Mouse (Mus musculus): ENCODE measurements at regions not wholly inside any gene's neighbourhood (a gene's known extent, or its start where the extent isn't known, plus 50 kb on each side); places are given as distances from the start of the nearest gene placed in this dataset.

DNA sequence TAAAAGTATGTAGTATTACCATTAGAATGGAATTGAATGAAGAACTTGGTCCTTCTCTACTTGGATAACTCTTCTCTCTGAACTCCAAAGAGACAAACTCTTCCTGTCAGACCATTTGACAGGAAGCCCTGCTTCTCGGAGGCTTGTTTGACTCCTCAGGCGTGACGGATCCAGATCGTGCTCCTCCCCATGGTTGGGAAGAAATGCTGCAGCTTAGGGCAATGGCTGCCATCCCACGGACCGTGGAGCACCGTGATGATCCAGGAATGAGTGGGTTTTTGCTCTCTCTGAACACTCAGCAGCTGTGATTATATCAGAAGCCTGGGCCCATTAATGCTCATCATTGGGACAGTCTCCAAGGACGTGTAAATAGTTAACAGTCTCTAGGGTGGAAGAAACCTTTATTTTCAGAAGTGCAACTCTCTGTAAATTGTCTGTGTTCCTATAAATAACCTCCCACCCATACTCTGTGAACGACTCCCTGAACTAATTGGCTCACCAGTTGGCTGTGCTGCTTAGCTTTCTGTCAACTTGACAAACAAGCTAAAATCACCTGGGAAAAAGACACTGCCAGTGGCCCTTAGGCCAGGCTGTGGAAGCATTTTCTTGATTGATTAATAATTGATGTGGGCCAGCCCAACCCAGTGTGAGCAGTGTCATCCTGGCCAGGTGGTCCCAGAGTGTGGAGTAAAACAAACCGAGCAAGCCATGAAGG is 88.2 kb upstream of the Mylip start:
- Histone ChIP-seq H3K4me2 (replicated peaks; ENCODE audit: low read depth, low read length) (no peak overlapping the region), H3K27ac (ENCODE audit: low read length) (no peak overlapping the region), H3K4me3 (ENCODE audit: low read depth, low read length) (no peak overlapping the region), H3K27me3 (ENCODE audit: control insufficient read depth, insufficient read depth, low read length) (no peaks in the 10 kb centered on the region), H3K9me3 (ENCODE audit: control insufficient read depth, low read depth, low read length) (no peaks in the 10 kb centered on the region), H3K9ac (replicated peaks; ENCODE audit: low read depth, low read length) (no peak overlapping the region), H3K36me3 (ENCODE audit: control insufficient read depth, insufficient read depth, low read length) (no peaks in the 10 kb centered on the region), H3K4me1 (ENCODE audit: control insufficient read depth, insufficient read depth, low read length) (no peaks in the 10 kb centered on the region)
- 84% methylated on average over 10 of the region's 10 CpGs for WGBS
- no peak for ATAC-seq (ENCODE audit: insufficient number of reproducible peaks, insufficient read depth, low FRiP score, low read depth)

DNA sequence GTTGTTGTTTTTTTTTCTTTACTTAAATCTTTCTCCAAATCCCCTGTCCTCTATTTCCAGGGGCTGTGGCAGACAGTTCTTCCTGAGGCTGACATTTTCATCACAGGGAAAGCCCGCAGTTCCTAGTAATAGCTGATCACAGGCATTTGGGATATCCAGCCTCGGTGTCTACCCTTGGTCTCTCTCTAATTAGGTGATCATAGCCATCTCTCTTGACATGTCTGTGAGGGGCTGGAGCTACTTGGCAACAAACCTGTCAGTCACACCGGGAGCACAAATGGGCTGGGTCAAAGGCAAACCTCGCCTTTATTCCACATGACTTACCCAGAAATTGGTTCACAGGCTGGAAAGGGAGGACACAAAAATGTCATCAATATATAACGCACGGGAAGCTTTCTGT is 86.7 kb upstream of the Mylip start:
- H3K9me3 ChIP-seq (ENCODE audit: control insufficient read depth, low read depth, low read length) = no peaks in the 10 kb centered on the region
- H3K4me2 ChIP-seq (replicated peaks; ENCODE audit: low read depth, low read length) = no peak overlapping the region
- no peak overlapping the region for H3K4me3 ChIP-seq (ENCODE audit: low read depth, low read length)
- WGBS = 79% methylated on average over 6 of the region's 6 CpGs
- no peaks in the 10 kb centered on the region for H3K27me3 ChIP-seq (ENCODE audit: control insufficient read depth, insufficient read depth, low read length)
- no peaks in the 10 kb centered on the region for H3K4me1 ChIP-seq (ENCODE audit: control insufficient read depth, insufficient read depth, low read length)
- no peaks in the 10 kb centered on the region for H3K36me3 ChIP-seq (ENCODE audit: control insufficient read depth, insufficient read depth, low read length)
- H3K9ac ChIP-seq (replicated peaks; ENCODE audit: low read depth, low read length) = no peak overlapping the region
- no peak overlapping the region for H3K27ac ChIP-seq (ENCODE audit: low read length)
- ATAC-seq (ENCODE audit: insufficient number of reproducible peaks, insufficient read depth, low FRiP score, low read depth) = no peak

DNA sequence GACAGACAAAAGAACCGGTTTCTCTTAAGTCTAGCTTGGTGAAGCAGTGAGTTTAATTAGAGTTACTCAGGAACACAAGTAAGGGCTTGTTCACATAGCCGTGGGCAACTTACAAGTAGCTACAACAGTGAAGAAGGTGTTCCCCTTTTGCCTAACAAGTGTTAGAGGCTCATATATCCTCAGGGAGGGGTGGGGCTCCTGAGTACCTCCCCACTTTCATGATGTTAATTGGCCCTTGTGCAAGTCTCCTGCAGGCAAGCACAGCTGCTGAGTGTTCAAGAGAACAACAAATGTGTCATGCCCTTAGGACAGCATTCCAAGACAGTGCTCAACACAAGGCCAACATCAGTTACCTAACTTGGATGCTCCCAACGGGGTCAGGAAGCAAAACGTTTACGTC is 83.4 kb upstream of the Mylip start:
- H3K4me1 ChIP-seq (ENCODE audit: control insufficient read depth, insufficient read depth, low read length) = no peaks in the 10 kb centered on the region
- no peak overlapping the region for H3K4me3 ChIP-seq (ENCODE audit: low read depth, low read length)
- H3K9me3 ChIP-seq (ENCODE audit: control insufficient read depth, low read depth, low read length) = no peaks in the 10 kb centered on the region
- no peak for ATAC-seq (ENCODE audit: insufficient number of reproducible peaks, insufficient read depth, low FRiP score, low read depth)
- no peak overlapping the region for H3K4me2 ChIP-seq (replicated peaks; ENCODE audit: low read depth, low read length)
- H3K27ac ChIP-seq (ENCODE audit: low read length) = no peak overlapping the region
- H3K27me3 ChIP-seq (ENCODE audit: control insufficient read depth, insufficient read depth, low read length) = no peaks in the 10 kb centered on the region
- no peaks in the 10 kb centered on the region for H3K36me3 ChIP-seq (ENCODE audit: control insufficient read depth, insufficient read depth, low read length)
- WGBS = 71% methylated on average over 5 of the region's 5 CpGs
- no peak overlapping the region for H3K9ac ChIP-seq (replicated peaks; ENCODE audit: low read depth, low read length)

DNA sequence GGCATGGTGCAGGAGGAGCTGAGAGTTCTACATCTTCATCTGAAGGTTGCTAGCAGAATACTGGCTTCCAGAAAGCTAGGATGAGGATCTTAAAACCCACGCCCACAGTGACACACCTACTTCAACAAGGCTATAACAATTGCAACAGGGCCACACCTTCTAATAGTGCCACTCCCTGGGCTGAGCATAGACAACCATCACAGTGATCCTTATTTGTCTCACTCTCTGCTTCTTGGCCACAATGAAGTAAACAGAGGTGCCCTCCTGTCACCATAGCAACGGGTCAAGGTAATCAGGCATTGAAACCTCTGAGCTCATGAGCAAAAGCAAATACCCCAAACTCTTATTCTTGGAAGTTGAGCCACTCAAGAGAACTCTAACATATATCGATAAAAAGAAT is 82.3 kb upstream of the Mylip start:
- no peak overlapping the region for H3K4me2 ChIP-seq (replicated peaks; ENCODE audit: low read depth, low read length)
- no peaks in the 10 kb centered on the region for H3K9me3 ChIP-seq (ENCODE audit: control insufficient read depth, low read depth, low read length)
- no peak overlapping the region for H3K4me3 ChIP-seq (ENCODE audit: low read depth, low read length)
- H3K36me3 ChIP-seq (ENCODE audit: control insufficient read depth, insufficient read depth, low read length) = no peaks in the 10 kb centered on the region
- no peak overlapping the region for H3K27ac ChIP-seq (ENCODE audit: low read length)
- 85% methylated on average over 3 of the region's 3 CpGs for WGBS
- ATAC-seq (ENCODE audit: insufficient number of reproducible peaks, insufficient read depth, low FRiP score, low read depth) = no peak
- H3K9ac ChIP-seq (replicated peaks; ENCODE audit: low read depth, low read length) = no peak overlapping the region
- H3K4me1 ChIP-seq (ENCODE audit: control insufficient read depth, insufficient read depth, low read length) = no peaks in the 10 kb centered on the region
- H3K27me3 ChIP-seq (ENCODE audit: control insufficient read depth, insufficient read depth, low read length) = no peaks in the 10 kb centered on the region

GRCm38 (mm10) chr13:45319646-45320045 is 69.9 kb upstream of the Mylip start:
- no peak overlapping the region for H3K4me2 ChIP-seq (replicated peaks; ENCODE audit: low read depth, low read length)
- H3K4me3 ChIP-seq (ENCODE audit: low read depth, low read length) = no peak overlapping the region
- WGBS = 92% methylated on average over 6 of the region's 6 CpGs
- no peak overlapping the region for H3K9ac ChIP-seq (replicated peaks; ENCODE audit: low read depth, low read length)
- ATAC-seq (ENCODE audit: insufficient number of reproducible peaks, insufficient read depth, low FRiP score, low read depth) = no peak
- H3K9me3 ChIP-seq (ENCODE audit: control insufficient read depth, low read depth, low read length) = no peaks in the 10 kb centered on the region
- H3K27me3 ChIP-seq (ENCODE audit: control insufficient read depth, insufficient read depth, low read length) = no peaks in the 10 kb centered on the region
- H3K4me1 ChIP-seq (ENCODE audit: control insufficient read depth, insufficient read depth, low read length) = no peaks in the 10 kb centered on the region
- no peak overlapping the region for H3K27ac ChIP-seq (ENCODE audit: low read length)
- no peaks in the 10 kb centered on the region for H3K36me3 ChIP-seq (ENCODE audit: control insufficient read depth, insufficient read depth, low read length)

GRCm38 (mm10) chr13:45325736-45326293 is 63.7 kb upstream of the Mylip start:
- Histone ChIP-seq H3K4me3 (ENCODE audit: low read depth, low read length) (no peak overlapping the region), H3K27me3 (ENCODE audit: control insufficient read depth, insufficient read depth, low read length) (no peaks in the 10 kb centered on the region), H3K9ac (replicated peaks; ENCODE audit: low read depth, low read length) (no peak overlapping the region), H3K27ac (ENCODE audit: low read length) (no peak overlapping the region), H3K36me3 (ENCODE audit: control insufficient read depth, insufficient read depth, low read length) (no peaks in the 10 kb centered on the region), H3K4me1 (ENCODE audit: control insufficient read depth, insufficient read depth, low read length) (no peaks in the 10 kb centered on the region), H3K9me3 (ENCODE audit: control insufficient read depth, low read depth, low read length) (no peaks in the 10 kb centered on the region), H3K4me2 (replicated peaks; ENCODE audit: low read depth, low read length) (no peak overlapping the region)
- 72% methylated on average over 7 of the region's 7 CpGs for WGBS
- no peak for ATAC-seq (ENCODE audit: insufficient number of reproducible peaks, insufficient read depth, low FRiP score, low read depth)

- no peak overlapping the region for H3K4me3 ChIP-seq (ENCODE audit: low read depth, low read length)
- H3K4me2 ChIP-seq (replicated peaks; ENCODE audit: low read depth, low read length) = no peak overlapping the region
- no peak overlapping the region for H3K27ac ChIP-seq (ENCODE audit: low read length)
- no peaks in the 10 kb centered on the region for H3K27me3 ChIP-seq (ENCODE audit: control insufficient read depth, insufficient read depth, low read length)
- 94% methylated on average over 6 of the region's 6 CpGs for WGBS
- ATAC-seq (ENCODE audit: insufficient number of reproducible peaks, insufficient read depth, low FRiP score, low read depth) = no peak
- no peak overlapping the region for H3K9ac ChIP-seq (replicated peaks; ENCODE audit: low read depth, low read length)
- H3K9me3 ChIP-seq (ENCODE audit: control insufficient read depth, low read depth, low read length) = no peaks in the 10 kb centered on the region
- no peaks in the 10 kb centered on the region for H3K36me3 ChIP-seq (ENCODE audit: control insufficient read depth, insufficient read depth, low read length)
- no peaks in the 10 kb centered on the region for H3K4me1 ChIP-seq (ENCODE audit: control insufficient read depth, insufficient read depth, low read length)
These were observed 62.8 kb upstream of the Mylip start for GRCm38 (mm10) chr13:45326751-45327150.

- no peak overlapping the region for H3K9ac ChIP-seq (replicated peaks; ENCODE audit: low read depth, low read length)
- no peak overlapping the region for H3K27ac ChIP-seq (ENCODE audit: low read length)
- H3K4me1 ChIP-seq (ENCODE audit: control insufficient read depth, insufficient read depth, low read length) = no peaks in the 10 kb centered on the region
- no peak overlapping the region for H3K4me2 ChIP-seq (replicated peaks; ENCODE audit: low read depth, low read length)
- H3K36me3 ChIP-seq (ENCODE audit: control insufficient read depth, insufficient read depth, low read length) = no peaks in the 10 kb centered on the region
- no peaks in the 10 kb centered on the region for H3K27me3 ChIP-seq (ENCODE audit: control insufficient read depth, insufficient read depth, low read length)
- no peaks in the 10 kb centered on the region for H3K9me3 ChIP-seq (ENCODE audit: control insufficient read depth, low read depth, low read length)
- H3K4me3 ChIP-seq (ENCODE audit: low read depth, low read length) = no peak overlapping the region
- ATAC-seq (ENCODE audit: insufficient number of reproducible peaks, insufficient read depth, low FRiP score, low read depth) = no peak
- WGBS = 75% methylated on average over 8 of the region's 8 CpGs
These were observed 59.0 kb upstream of the Mylip start for GRCm38 (mm10) chr13:45330561-45330960.

DNA sequence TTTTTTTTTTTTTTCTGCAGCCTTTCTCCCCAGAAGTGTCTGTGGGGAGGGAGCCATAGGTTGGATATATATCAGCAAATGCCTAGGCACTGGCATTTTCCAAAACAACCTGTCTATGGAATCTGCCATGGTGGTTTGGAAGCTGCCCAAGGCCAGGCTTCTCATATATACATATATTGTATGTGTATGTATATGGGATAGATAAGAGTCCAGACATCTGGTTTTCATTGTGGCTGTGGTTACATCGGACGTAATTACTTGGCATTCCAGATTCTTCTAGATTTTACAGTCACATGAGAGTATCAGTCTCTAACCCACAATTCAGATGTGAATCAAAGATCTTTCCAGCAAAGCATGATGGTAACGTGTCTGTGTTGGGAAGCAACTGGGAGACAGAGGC is 57.5 kb upstream of the Mylip start:
- no peaks in the 10 kb centered on the region for H3K27me3 ChIP-seq (ENCODE audit: control insufficient read depth, insufficient read depth, low read length)
- no peak overlapping the region for H3K4me2 ChIP-seq (replicated peaks; ENCODE audit: low read depth, low read length)
- no peaks in the 10 kb centered on the region for H3K4me1 ChIP-seq (ENCODE audit: control insufficient read depth, insufficient read depth, low read length)
- H3K27ac ChIP-seq (ENCODE audit: low read length) = no peak overlapping the region
- H3K4me3 ChIP-seq (ENCODE audit: low read depth, low read length) = no peak overlapping the region
- H3K9ac ChIP-seq (replicated peaks; ENCODE audit: low read depth, low read length) = no peak overlapping the region
- 56% methylated on average over 3 of the region's 3 CpGs for WGBS
- H3K9me3 ChIP-seq (ENCODE audit: control insufficient read depth, low read depth, low read length) = no peaks in the 10 kb centered on the region
- no peaks in the 10 kb centered on the region for H3K36me3 ChIP-seq (ENCODE audit: control insufficient read depth, insufficient read depth, low read length)
- ATAC-seq (ENCODE audit: insufficient number of reproducible peaks, insufficient read depth, low FRiP score, low read depth) = no peak
